Mouse (Mus musculus): ENCODE data around the gene Ppat.

Gene Ppat

GRCm38 (mm10) chr5:76892608-76893007 lies 58.8 kb downstream of the Ppat start:
- ATAC-seq (ENCODE audit: insufficient number of reproducible peaks, low FRiP score, low TSS enrichment), result no peak

- ATAC-seq (ENCODE audit: insufficient number of reproducible peaks, low FRiP score, low TSS enrichment), result no peak
Measured at GRCm38 (mm10) chr5:76887011-76887410, 64.4 kb downstream of the Ppat start.

- no peak for ATAC-seq (ENCODE audit: insufficient number of reproducible peaks, low FRiP score, low TSS enrichment)
Measured at GRCm38 (mm10) chr5:76884107-76884506, 67.3 kb downstream of the Ppat start.

- ATAC-seq (ENCODE audit: insufficient number of reproducible peaks, low FRiP score, low TSS enrichment), result no peak
Measured at GRCm38 (mm10) chr5:76876106-76876758, 75.1 kb downstream of the Ppat start.

GRCm38 (mm10) chr5:76869553-76869952 lies 81.8 kb downstream of the Ppat start:
- ATAC-seq (ENCODE audit: insufficient number of reproducible peaks, low FRiP score, low TSS enrichment), result no peak

- ATAC-seq (ENCODE audit: insufficient number of reproducible peaks, low FRiP score, low TSS enrichment), result no peak
Measured at GRCm38 (mm10) chr5:76868693-76869286, 82.6 kb downstream of the Ppat start.

- no peak for ATAC-seq (ENCODE audit: insufficient number of reproducible peaks, low FRiP score, low TSS enrichment)
Measured at GRCm38 (mm10) chr5:76866819-76867218, 84.6 kb downstream of the Ppat start.
